Mouse (Mus musculus) urinary bladder, postnatal 25 days (tissue): Measurements from ENCODE around the gene Clca4b.
"Not testable (repeated sequence)": the region's sequence is repeated elsewhere in the genome, so short reads cannot be mapped to it uniquely, and the experiment has no call there.

ENCODE experiments used
- DNase-seq: peaks from one replicate; pipeline ENCODE4 v3.0.0; 2022; ENCODE audit warnings: low spot score

The Clca4b gene

GRCm38 (mm10) chr3:144932335-144932734 lies at the start of gene Clca4b:
Clca4b (minus strand) TSS chr3:144932529.
- DNase-seq, result no peak

GRCm38 (mm10) chr3:144980551-144980950 lies 48.2 kb upstream of the Clca4b start:
- no peak for DNase-seq

- DNase-seq, result no peak
These were observed 45.3 kb upstream of the Clca4b start for GRCm38 (mm10) chr3:144977631-144978030.

- DNase-seq, result no peak
These were observed 43.8 kb upstream of the Clca4b start for GRCm38 (mm10) chr3:144976091-144976490.

GRCm38 (mm10) chr3:144974945-144975344 lies 42.6 kb upstream of the Clca4b start, which contains the start of gene Clca4a:
Clca4a (minus strand) TSS chr3:144975045.
- no peak for DNase-seq

GRCm38 (mm10) chr3:144971553-144972270 lies 39.4 kb upstream of the Clca4b start:
- DNase-seq, result no peak

- no peak for DNase-seq
These were observed 37.4 kb upstream of the Clca4b start for GRCm38 (mm10) chr3:144969755-144970154.

GRCm38 (mm10) chr3:144966074-144966473 lies 33.7 kb upstream of the Clca4b start:
- no peak for DNase-seq

- no peak for DNase-seq
These were observed 18.5 kb upstream of the Clca4b start for GRCm38 (mm10) chr3:144950829-144951228.

- DNase-seq, result not testable (repeated sequence)
These were observed 15.0 kb upstream of the Clca4b start for GRCm38 (mm10) chr3:144947376-144947775.

- DNase-seq, result not testable (repeated sequence)
These were observed 1.3 kb upstream of the Clca4b start for GRCm38 (mm10) chr3:144933625-144934024.

- DNase-seq, result no peak
These were observed 722 bp upstream of the Clca4b start for GRCm38 (mm10) chr3:144933011-144933491.

GRCm38 (mm10) chr3:144914014-144914413 lies 18.3 kb downstream of the Clca4b start:
- DNase-seq, result no peak

- DNase-seq, result no peak
These were observed 35.2 kb downstream of the Clca4b start for GRCm38 (mm10) chr3:144897042-144897678.

GRCm38 (mm10) chr3:144890246-144890758 lies 42.0 kb downstream of the Clca4b start:
- DNase-seq, result no peak

GRCm38 (mm10) chr3:144886957-144887356 lies 45.4 kb downstream of the Clca4b start:
- no peak for DNase-seq

- DNase-seq, result not testable (repeated sequence)
These were observed 60.3 kb downstream of the Clca4b start for GRCm38 (mm10) chr3:144872012-144872411.
